Mouse (Mus musculus): ENCODE results near the gene Plgrkt. TPM values are rescaled to one million over a fixed set of nuclear protein-coding genes. Genes with fewer than 3 reads are reported as not detected.
"Not testable (repeated sequence)": the region's sequence is repeated elsewhere in the genome, so short reads cannot be mapped to it uniquely, and the experiment has no call there.

The Plgrkt gene
- polyA plus RNA-seq (2015; fragmentation: Nextera tagmentation; extraction: Ambion mirVana), result 237 and 261 TPM in 2 replicates

DNA sequence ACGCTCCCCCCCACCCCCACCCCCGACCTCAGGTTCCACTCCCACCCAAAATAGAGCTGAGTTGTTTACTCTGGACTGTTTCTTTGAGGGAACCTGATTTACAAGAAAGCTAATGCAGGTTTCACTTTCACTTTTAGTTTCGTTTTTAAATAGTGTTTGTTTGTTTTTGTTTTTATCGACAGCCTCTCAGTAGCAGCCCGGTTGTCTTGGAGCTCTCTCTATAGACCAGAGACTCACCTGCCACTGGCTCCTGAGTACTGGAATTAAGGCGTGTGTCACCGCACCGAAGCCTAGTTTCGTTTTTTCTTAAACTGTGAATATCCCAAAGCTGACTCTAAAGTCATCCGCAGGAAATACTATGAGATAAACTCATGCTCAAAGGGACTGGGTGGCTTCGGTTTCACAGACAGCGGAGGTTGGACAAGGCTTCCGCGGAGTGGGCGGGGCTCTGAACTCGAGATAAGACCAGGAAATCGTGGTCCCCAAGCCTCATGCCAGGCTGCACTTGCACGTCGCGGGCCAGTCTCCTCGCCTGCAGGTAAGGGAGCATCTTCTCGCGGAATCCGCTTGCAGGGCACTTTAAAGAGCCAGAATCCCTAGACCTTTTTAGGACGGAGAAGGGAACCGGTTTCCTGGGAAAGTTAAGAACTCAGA, at the start of gene Plgrkt, which contains the start of gene Cd274:
Plgrkt (minus strand) TSS at position 422 of the 654 bp plus-strand sequence.
Cd274 (plus strand) TSS at position 487 of the 654 bp plus-strand sequence.
- H3K27ac ChIP-seq (ENCODE audit: low read length), result peak within 1 kb of the TSS; percentile 69
- 2% methylated on average over 26 of the region's 26 CpGs for WGBS

GRCm38 (mm10) chr19:29416393-29416902, 49.3 kb upstream of the Plgrkt start:
- Histone ChIP-seq H3K4me3 (ENCODE audit: low read length) (no peak overlapping the region), H3K4me1 (ENCODE audit: control insufficient read depth, insufficient read depth, low read length) (peaks cover 3% of the 10 kb centered on the region; the same call in 1 of the 2 replicates), H3K4me2 (ENCODE audit: low read depth, low read length) (no peak overlapping the region), H3K27ac (ENCODE audit: low read length) (no peak overlapping the region), H3K36me3 (ENCODE audit: control insufficient read depth, insufficient read depth, low read length) (no peaks in the 10 kb centered on the region), H3K9ac (ENCODE audit: low read depth, low read length) (no peak overlapping the region), H3K27me3 (replicated peaks; ENCODE audit: control insufficient read depth, insufficient read depth, low read length) (no peaks in the 10 kb centered on the region), H3K9me3 (ENCODE audit: control insufficient read depth, low read length) (no peaks in the 10 kb centered on the region)
- WGBS, result 49% methylated on average over 3 of the region's 3 CpGs
- ATAC-seq, result peak; percentile 74

More for the DNA sequence above, at the start of gene Plgrkt, which contains the start of gene Cd274:
- H3K9ac ChIP-seq (ENCODE audit: low read depth, low read length), result peak within 1 kb of the TSS; percentile 68
- 0 out of 2 replicates have a peak, but pooled peaks cover 3% of the 10 kb centered on the region for H3K4me1 ChIP-seq (ENCODE audit: control insufficient read depth, insufficient read depth, low read length)
- peak; percentile 93 for ATAC-seq
- peak within 1 kb of the TSS; percentile 61 for H3K4me3 ChIP-seq (ENCODE audit: low read length)
- peak within 1 kb of the TSS; percentile 84 for H3K4me2 ChIP-seq (ENCODE audit: low read depth, low read length)
- H3K36me3 ChIP-seq (ENCODE audit: control insufficient read depth, insufficient read depth, low read length), result no peaks in the 10 kb centered on the region
- H3K27me3 ChIP-seq (replicated peaks; ENCODE audit: control insufficient read depth, insufficient read depth, low read length), result no peaks in the 10 kb centered on the region
- no peaks in the 10 kb centered on the region for H3K9me3 ChIP-seq (ENCODE audit: control insufficient read depth, low read length)

GRCm38 (mm10) chr19:29414917-29415316, 47.7 kb upstream of the Plgrkt start:
- H3K4me3 ChIP-seq (ENCODE audit: low read length); H3K36me3 ChIP-seq (ENCODE audit: control insufficient read depth, insufficient read depth, low read length); H3K4me1 ChIP-seq (ENCODE audit: control insufficient read depth, insufficient read depth, low read length); H3K27ac ChIP-seq (ENCODE audit: low read length); H3K4me2 ChIP-seq (ENCODE audit: low read depth, low read length); ATAC-seq; H3K27me3 ChIP-seq (replicated peaks; ENCODE audit: control insufficient read depth, insufficient read depth, low read length); H3K9me3 ChIP-seq (ENCODE audit: control insufficient read depth, low read length); H3K9ac ChIP-seq (ENCODE audit: low read depth, low read length): not testable (repeated sequence)

GRCm38 (mm10) chr19:29414513-29414912, 47.3 kb upstream of the Plgrkt start:
- Histone ChIP-seq H3K27me3 (replicated peaks; ENCODE audit: control insufficient read depth, insufficient read depth, low read length) (no peaks in the 10 kb centered on the region), H3K4me3 (ENCODE audit: low read length) (no peak overlapping the region), H3K9me3 (ENCODE audit: control insufficient read depth, low read length) (no peaks in the 10 kb centered on the region), H3K4me2 (ENCODE audit: low read depth, low read length) (no peak overlapping the region), H3K4me1 (ENCODE audit: control insufficient read depth, insufficient read depth, low read length) (peaks cover 3% of the 10 kb centered on the region; the same call in 1 of the 2 replicates), H3K27ac (ENCODE audit: low read length) (no peak overlapping the region), H3K9ac (ENCODE audit: low read depth, low read length) (no peak overlapping the region), H3K36me3 (ENCODE audit: control insufficient read depth, insufficient read depth, low read length) (no peaks in the 10 kb centered on the region)
- WGBS, result 91% methylated on average over 3 of the region's 3 CpGs
- ATAC-seq, result no peak

DNA sequence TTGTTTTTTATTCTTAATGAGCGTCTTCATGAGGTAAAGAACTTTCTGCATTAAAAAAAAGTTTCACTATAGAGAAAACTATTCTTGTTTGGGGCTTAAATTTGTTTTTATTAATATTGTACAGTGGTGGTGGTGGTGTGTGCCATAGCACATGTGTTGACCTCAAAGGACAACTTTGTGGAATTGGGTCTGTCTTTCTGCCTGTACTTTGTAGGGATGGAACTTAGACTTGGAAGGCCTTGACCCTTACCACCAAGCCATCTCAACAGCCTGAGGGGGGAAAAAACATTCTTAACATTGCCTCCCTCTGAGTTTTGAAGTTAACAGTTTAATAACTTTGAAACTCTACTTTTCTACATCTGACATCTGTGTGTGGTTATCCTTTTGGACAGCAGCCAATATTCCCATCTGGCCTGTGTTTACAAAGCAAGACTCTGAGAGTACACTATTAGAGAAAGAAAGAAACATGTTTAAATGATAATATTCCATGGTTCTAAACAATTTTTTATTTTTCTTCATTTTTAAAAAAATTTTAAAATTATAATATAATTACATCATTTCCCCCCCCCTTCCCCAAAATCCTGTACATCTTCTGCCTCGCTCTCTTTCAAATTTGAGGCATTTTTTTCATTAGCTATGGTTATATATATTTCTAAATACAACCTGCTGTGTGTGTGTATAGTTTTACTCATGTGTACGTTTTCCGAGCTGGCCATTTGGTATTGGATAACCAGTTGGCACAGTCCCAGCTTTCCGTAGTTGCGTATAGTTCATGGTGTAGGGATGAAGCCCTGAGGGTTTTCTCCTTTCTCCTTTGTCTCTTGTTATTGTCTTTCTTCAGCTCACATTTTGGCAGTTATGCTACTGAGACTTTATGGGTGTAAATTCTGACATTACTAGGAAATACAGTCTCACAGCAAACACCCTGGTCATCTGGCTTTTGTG, 45.6 kb upstream of the Plgrkt start:
- H3K4me1 ChIP-seq (ENCODE audit: control insufficient read depth, insufficient read depth, low read length), result peaks cover 9% of the 10 kb centered on the region
- H3K9ac ChIP-seq (ENCODE audit: low read depth, low read length), result no peak overlapping the region
- peak; percentile 67 for ATAC-seq
- H3K27ac ChIP-seq (ENCODE audit: low read length), result peak overlapping the region; percentile 46
- no peak overlapping the region for H3K4me2 ChIP-seq (ENCODE audit: low read depth, low read length)
- H3K9me3 ChIP-seq (ENCODE audit: control insufficient read depth, low read length), result no peaks in the 10 kb centered on the region
- no peak overlapping the region for H3K4me3 ChIP-seq (ENCODE audit: low read length)
- WGBS, result 52% methylated on average over 6 of the region's 6 CpGs
- H3K27me3 ChIP-seq (replicated peaks; ENCODE audit: control insufficient read depth, insufficient read depth, low read length), result no peaks in the 10 kb centered on the region
- no peaks in the 10 kb centered on the region for H3K36me3 ChIP-seq (ENCODE audit: control insufficient read depth, insufficient read depth, low read length)

GRCm38 (mm10) chr19:29410619-29411018, 43.4 kb upstream of the Plgrkt start, which contains the start of gene Pdcd1lg2:
Gene Pdcd1lg2 (plus strand): TSS chr19:29410919.
- no peaks in the 10 kb centered on the region for H3K27me3 ChIP-seq (replicated peaks; ENCODE audit: control insufficient read depth, insufficient read depth, low read length)
- H3K9me3 ChIP-seq (ENCODE audit: control insufficient read depth, low read length), result no peaks in the 10 kb centered on the region
- WGBS, result 92% methylated on average over 4 of the region's 4 CpGs
- peaks cover 6% of the 10 kb centered on the region; the same call in 1 of the 2 replicates for H3K4me1 ChIP-seq (ENCODE audit: control insufficient read depth, insufficient read depth, low read length)
- H3K27ac ChIP-seq (ENCODE audit: low read length), result no peak within 1 kb of the TSS
- H3K4me3 ChIP-seq (ENCODE audit: low read length), result no peak within 1 kb of the TSS
- H3K4me2 ChIP-seq (ENCODE audit: low read depth, low read length), result no peak within 1 kb of the TSS
- no peak within 1 kb of the TSS for H3K9ac ChIP-seq (ENCODE audit: low read depth, low read length)
- ATAC-seq, result no peak
- H3K36me3 ChIP-seq (ENCODE audit: control insufficient read depth, insufficient read depth, low read length), result no peaks in the 10 kb centered on the region

DNA sequence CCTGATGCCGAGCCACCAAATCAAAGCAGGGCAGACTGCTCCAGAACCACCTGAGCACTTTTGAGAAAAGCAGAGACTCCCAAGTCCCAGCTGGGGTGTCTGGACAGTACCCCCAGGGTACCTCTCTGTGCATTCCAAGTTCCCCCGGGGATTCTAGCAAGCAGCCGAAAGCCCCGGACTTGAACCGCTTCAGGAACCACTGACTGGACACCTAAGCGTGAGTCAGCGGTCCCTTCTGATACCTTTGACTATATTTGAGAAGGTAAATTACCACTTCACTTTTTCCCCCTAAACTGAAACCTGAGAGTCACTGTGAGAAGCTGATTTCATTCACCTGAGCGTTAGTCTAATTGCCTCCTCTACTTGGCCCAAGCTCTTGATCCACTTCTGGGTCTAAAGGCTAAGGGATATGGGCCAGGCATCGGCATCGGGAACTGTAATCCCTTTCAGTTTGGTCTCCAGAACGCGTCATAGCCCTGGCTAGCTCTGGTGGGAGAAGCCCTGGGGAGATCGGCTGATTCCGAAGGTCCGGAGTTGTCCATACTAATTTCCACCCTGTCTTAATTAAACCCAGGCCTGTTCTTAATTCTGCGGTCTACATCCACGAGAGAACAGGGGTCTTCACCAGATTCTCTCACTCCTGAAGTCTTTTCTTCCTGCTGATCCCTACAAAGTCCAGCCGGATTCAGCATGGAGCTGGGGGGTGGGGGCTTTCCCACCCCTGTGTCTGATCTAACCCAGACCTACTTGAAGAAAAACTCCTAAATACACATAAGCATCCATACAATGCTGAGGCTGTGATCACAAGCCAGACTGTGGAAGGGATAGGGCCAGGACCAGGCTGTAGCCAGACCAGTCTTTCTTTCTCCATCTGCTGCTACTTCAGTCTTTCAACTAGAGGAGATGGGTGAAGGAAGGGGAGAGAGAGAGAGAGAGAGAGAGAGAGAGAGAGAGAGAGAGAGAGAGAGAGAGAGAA, 39.1 kb upstream of the Plgrkt start:
- no peak overlapping the region for H3K27ac ChIP-seq (ENCODE audit: low read length)
- H3K27me3 ChIP-seq (replicated peaks; ENCODE audit: control insufficient read depth, insufficient read depth, low read length), result no peaks in the 10 kb centered on the region
- H3K4me2 ChIP-seq (ENCODE audit: low read depth, low read length), result no peak overlapping the region
- 85% methylated on average over 18 of the region's 18 CpGs for WGBS
- H3K9ac ChIP-seq (ENCODE audit: low read depth, low read length), result no peak overlapping the region
- H3K36me3 ChIP-seq (ENCODE audit: control insufficient read depth, insufficient read depth, low read length), result no peaks in the 10 kb centered on the region
- H3K4me3 ChIP-seq (ENCODE audit: low read length), result no peak overlapping the region
- H3K9me3 ChIP-seq (ENCODE audit: control insufficient read depth, low read length), result no peaks in the 10 kb centered on the region
- ATAC-seq, result no peak
- peaks cover 6% of the 10 kb centered on the region; the same call in 1 of the 2 replicates for H3K4me1 ChIP-seq (ENCODE audit: control insufficient read depth, insufficient read depth, low read length)

- no peaks in the 10 kb centered on the region for H3K27me3 ChIP-seq (replicated peaks; ENCODE audit: control insufficient read depth, insufficient read depth, low read length)
- no peak overlapping the region for H3K27ac ChIP-seq (ENCODE audit: low read length)
- H3K4me2 ChIP-seq (ENCODE audit: low read depth, low read length), result no peak overlapping the region
- no peaks in the 10 kb centered on the region for H3K36me3 ChIP-seq (ENCODE audit: control insufficient read depth, insufficient read depth, low read length)
- no peak overlapping the region for H3K4me3 ChIP-seq (ENCODE audit: low read length)
- no peak for ATAC-seq
- H3K9me3 ChIP-seq (ENCODE audit: control insufficient read depth, low read length), result no peaks in the 10 kb centered on the region
- H3K9ac ChIP-seq (ENCODE audit: low read depth, low read length), result no peak overlapping the region
- WGBS, result 39% methylated on average over 2 of the region's 2 CpGs
- H3K4me1 ChIP-seq (ENCODE audit: control insufficient read depth, insufficient read depth, low read length), result peaks cover 6% of the 10 kb centered on the region; the same call in 1 of the 2 replicates
These were observed 38.2 kb upstream of the Plgrkt start for GRCm38 (mm10) chr19:29405388-29405787.
